Mouse (Mus musculus) bone marrow macrophage, adult 2 months (primary cell): ENCODE results near the gene Nup54.

Experiments
- CTCF ChIP-seq: IDR thresholded peaks from 2 replicates; pipeline ENCODE4 v1.5.1; 2012; ENCODE audit warnings: low read depth, mild to moderate bottlenecking, low read length, moderate library complexity
- POLR2A ChIP-seq: IDR thresholded peaks from 2 replicates; pipeline ENCODE4 v1.6.1; 2012; ENCODE audit warnings: mild to moderate bottlenecking, low read depth, low read length, borderline replicate concordance

DNA sequence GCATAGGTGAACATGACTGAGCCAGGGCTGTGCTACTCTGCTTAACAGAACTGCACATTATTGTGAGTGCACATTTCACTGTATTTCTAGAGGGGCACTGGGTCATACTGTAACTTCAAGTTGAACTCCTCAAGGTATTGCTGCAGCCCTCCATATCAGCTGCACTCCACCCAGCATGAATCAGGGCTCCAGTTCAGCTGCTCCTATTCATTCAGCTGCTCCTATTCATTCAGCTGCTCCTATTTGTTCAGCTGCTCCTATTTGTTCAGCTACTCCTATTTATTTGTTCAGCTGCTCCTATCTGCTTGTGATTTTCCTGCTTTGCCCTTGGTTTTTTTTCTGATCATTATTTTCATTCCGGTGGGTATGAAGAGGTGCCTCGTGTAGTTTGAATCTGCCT lies 45.0 kb downstream of the Nup54 start:
- no peak for TF ChIP-seq CTCF
- TF ChIP-seq POLR2A: no peak
